Mouse (Mus musculus) adrenal gland, postnatal 14 days (tissue): ENCODE measurements at regions not wholly inside any gene's neighbourhood (a gene's known extent, or its start where the extent isn't known, plus 50 kb on each side); places are given as distances from the start of the nearest gene placed in this dataset.

Experiments used
- DNase-seq: peaks from one replicate; pipeline ENCODE4 v3.0.0; 2021; ENCODE audit warnings: mixed read lengths

- peak; percentile 25 for DNase-seq
Observed at GRCm38 (mm10) chr12:21899109-21899508, 481.7 kb upstream of the Ywhaq start.
